Mouse (Mus musculus) limb, embryonic 14.5 days (tissue): Measurements from ENCODE around the gene Dhrs7b. TPM values are rescaled to one million over a fixed set of nuclear protein-coding genes. Genes with fewer than 3 reads are reported as not detected.
"Not testable (repeated sequence)": the region's sequence is repeated elsewhere in the genome, so short reads cannot be mapped to it uniquely, and the experiment has no call there.

Experiments used
- ATAC-seq: fragments of 200-750 bp; cut with Nextera tagmentation; 2 replicates; pipeline ENCODE4 v1.8.0; 2017; ENCODE audit warnings: low read depth, moderate number of reproducible peaks, moderate TSS enrichment; ENCODE audit not compliant: low FRiP score
- DNase-seq: peaks from one replicate; pipeline ENCODE4 v3.0.0-alpha.2; 2015; ENCODE audit warnings: low spot score
- H3K27ac ChIP-seq: fragments of 300-500 bp; sonication (generic); replicated peaks from 2 replicates; pipeline ENCODE4 v1.5.1; 2014; ENCODE audit warnings: low read depth, mild to moderate bottlenecking, low read length, moderate library complexity, mixed read lengths
- H3K27me3 ChIP-seq: fragments of 300-500 bp; sonication (generic); 2 replicates; pipeline ENCODE4 v1.6.1; 2014; ENCODE audit warnings: low read length, mixed read lengths; ENCODE audit not compliant: control insufficient read depth, insufficient read depth
- H3K36me3 ChIP-seq: fragments of 300-500 bp; sonication (generic); 2 replicates; pipeline ENCODE4 v1.6.1; 2014; ENCODE audit warnings: mild to moderate bottlenecking, low read length, moderate library complexity, mixed read lengths; ENCODE audit not compliant: control insufficient read depth, insufficient read depth
- H3K4me1 ChIP-seq: fragments of 300-500 bp; sonication (generic); 2 replicates; pipeline ENCODE4 v1.6.1; 2014; ENCODE audit warnings: antibody characterized with exemption, low read length, mixed read lengths; ENCODE audit not compliant: control insufficient read depth, insufficient read depth
- H3K4me2 ChIP-seq: fragments of 300-500 bp; sonication (generic); replicated peaks from 2 replicates; pipeline ENCODE4 v1.6.1; 2014; ENCODE audit warnings: low read depth, mild to moderate bottlenecking, low read length, moderate library complexity; ENCODE audit not compliant: severe bottlenecking
- H3K4me3 ChIP-seq: fragments of 300-500 bp; sonication (generic); replicated peaks from 2 replicates; pipeline ENCODE4 v1.5.1; 2014; ENCODE audit warnings: low read length
- H3K9ac ChIP-seq: fragments of 300-500 bp; sonication (generic); 2 replicates; pipeline ENCODE4 v1.6.1; 2014; ENCODE audit warnings: mild to moderate bottlenecking, low read depth, low read length, moderate library complexity; ENCODE audit not compliant: severe bottlenecking
- H3K9me3 ChIP-seq: fragments of 300-500 bp; sonication (generic); 2 replicates; pipeline ENCODE4 v1.6.1; 2016; ENCODE audit warnings: low read length; ENCODE audit not compliant: control insufficient read depth
- POLR2A ChIP-seq: fragments of 200-500 bp; IDR thresholded peaks from 2 replicates; pipeline ENCODE4 v1.8.0; 2012; ENCODE audit warnings: inconsistent platforms, mild to moderate bottlenecking, moderate library complexity, borderline replicate concordance; ENCODE audit not compliant: insufficient read depth, insufficient read length; ENCODE audit errors: extremely low read depth
- WGBS: fragments of 180-500 bp; shearing (Covaris S2); extraction: QIAGEN DNeasy Blood & Tissue Kit; methylation state at CpG from one replicate; pipeline ENCODE4 v1.1.7; 2014; 5-methylcytosine and 5-hydroxymethylcytosine counted together
- polyA plus RNA-seq, 2 experiments: library from polyadenylated mRNA; depleted of rRNA in 1 of 2; stranded (reverse) in 1 of 2; unstranded in 1 of 2; fragments of >200 nt; fragmentation: Nextera tagmentation in 1 of 2; extraction: Ambion mirVana in 1 of 2; gene quantifications; 2 replicates each; pipeline versions ENCODE4 v1.2.1 to v1.2.3; 2012 to 2014

Gene Dhrs7b
- polyA plus RNA-seq, 2 experiments = 17.3 to 32.4 TPM

DNA sequence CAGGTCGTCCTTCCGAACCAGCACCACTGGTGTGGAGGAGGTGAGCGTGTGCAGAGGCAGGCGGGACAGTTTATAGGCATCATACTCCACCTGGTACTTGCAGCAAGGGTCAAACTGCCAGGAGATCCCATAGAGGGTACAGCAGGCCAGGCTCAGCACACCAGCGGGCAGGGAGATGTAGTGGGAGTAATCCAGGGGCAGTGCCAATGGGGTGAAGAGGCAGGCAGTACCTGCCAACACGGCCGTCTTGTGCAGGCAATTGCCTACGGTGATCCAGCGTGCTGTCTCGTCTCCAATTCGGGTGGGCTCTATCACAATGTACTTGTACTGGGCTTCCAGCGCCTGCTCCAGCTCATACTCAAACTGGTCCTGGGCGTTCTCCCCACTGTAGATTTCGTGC lies 34.5 kb downstream of the Dhrs7b start:
- Histone ChIP-seq H3K4me1 (no peaks in the 10 kb centered on the region; the same call in 1 of the 2 replicates), H3K9ac (no peak overlapping the region), H3K27ac (no peak overlapping the region), H3K9me3 (no peaks in the 10 kb centered on the region), H3K4me2 (no peak overlapping the region), H3K27me3 (no peaks in the 10 kb centered on the region), H3K4me3 (no peak overlapping the region), H3K36me3 (peaks cover 55% of the 10 kb centered on the region)
- DNase-seq (no peak), ATAC-seq (no peak)
- 83% methylated on average over 14 of the region's 14 CpGs for WGBS
- TF ChIP-seq POLR2A = no peak

DNA sequence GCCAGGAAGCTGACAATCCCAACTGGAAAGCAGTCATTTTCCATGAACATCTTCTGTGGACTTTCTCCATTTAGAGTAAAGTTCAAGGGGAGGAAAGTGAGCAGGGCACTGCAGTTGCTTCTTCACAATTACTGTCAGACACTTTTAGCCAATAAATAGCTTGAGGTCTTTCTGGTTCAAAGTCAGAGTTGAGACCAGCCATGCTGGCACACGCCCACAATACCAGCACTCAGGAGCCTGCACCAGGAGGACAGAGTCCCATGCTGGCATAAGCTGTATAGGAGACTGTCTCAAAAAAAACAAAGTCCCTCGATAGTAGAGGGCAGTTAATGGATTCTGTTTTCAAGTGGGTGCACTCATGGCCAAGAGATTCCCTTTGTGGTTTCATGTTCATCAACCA lies 35.6 kb downstream of the Dhrs7b start:
- Histone ChIP-seq H3K4me1 (no peaks in the 10 kb centered on the region; the same call in 1 of the 2 replicates), H3K27ac (no peak overlapping the region)
- TF ChIP-seq POLR2A = no peak

DNA sequence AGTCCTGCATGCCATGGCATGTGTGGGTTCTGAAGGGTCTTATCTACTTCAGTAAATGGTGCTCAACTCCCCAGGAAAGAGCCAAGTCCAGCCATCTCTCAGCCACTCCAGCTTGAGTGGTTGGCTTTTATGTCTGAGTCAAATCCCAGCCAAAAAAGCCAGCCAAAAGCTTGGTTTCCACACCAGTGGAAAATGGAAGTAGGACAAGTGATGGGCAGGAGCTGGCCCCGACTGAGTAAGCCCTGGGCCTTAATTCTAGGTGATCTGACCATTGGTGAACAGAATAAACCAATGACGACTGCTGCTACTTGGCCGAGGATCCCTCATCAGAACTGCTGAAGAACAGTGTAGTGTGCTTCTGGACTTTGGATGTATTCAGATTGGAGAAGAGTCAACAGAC lies 37.0 kb downstream of the Dhrs7b start:
- no peak for ATAC-seq
- Histone ChIP-seq H3K4me2 (no peak overlapping the region), H3K27ac (no peak overlapping the region), H3K4me3 (no peak overlapping the region), H3K4me1 (no peaks in the 10 kb centered on the region; the same call in 1 of the 2 replicates), H3K36me3 (peaks cover 39% of the 10 kb centered on the region), H3K9me3 (no peaks in the 10 kb centered on the region), H3K27me3 (no peaks in the 10 kb centered on the region), H3K9ac (no peak overlapping the region)
- no peak for TF ChIP-seq POLR2A
- WGBS = 87% methylated on average over 3 of the region's 3 CpGs
- no peak for DNase-seq

More for the DNA sequence above, 35.6 kb downstream of the Dhrs7b start:
- Histone ChIP-seq H3K9me3 (no peaks in the 10 kb centered on the region), H3K4me3 (no peak overlapping the region), H3K27me3 (no peaks in the 10 kb centered on the region), H3K36me3 (peaks cover 51% of the 10 kb centered on the region), H3K9ac (no peak overlapping the region), H3K4me2 (no peak overlapping the region)
- DNase-seq (no peak), ATAC-seq (no peak)
- 61% methylated on average over 2 of the region's 2 CpGs for WGBS

DNA sequence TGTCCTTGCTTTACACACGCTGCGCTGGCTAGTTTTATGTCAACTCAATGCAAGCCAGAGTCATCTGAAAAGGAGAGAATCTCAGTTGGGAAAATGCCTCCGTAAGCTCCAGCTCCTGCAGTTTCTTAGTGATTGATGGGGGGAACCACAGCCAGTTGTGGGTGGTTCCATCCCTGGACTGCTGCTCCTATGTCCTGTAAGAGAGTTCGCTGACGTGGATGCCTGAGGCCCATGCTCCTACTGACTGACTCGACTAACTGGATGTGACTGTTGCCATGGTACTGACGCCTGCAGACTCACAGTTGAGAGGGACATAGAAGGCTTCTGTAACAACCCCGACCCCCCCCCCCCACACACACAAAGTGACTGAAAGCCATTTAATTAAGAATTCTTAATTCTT lies 37.5 kb downstream of the Dhrs7b start:
- Histone ChIP-seq H3K27ac (no peak overlapping the region), H3K4me2 (no peak overlapping the region), H3K4me1 (no peaks in the 10 kb centered on the region; the same call in 1 of the 2 replicates), H3K9me3 (no peaks in the 10 kb centered on the region), H3K9ac (no peak overlapping the region), H3K27me3 (no peaks in the 10 kb centered on the region), H3K36me3 (peaks cover 37% of the 10 kb centered on the region), H3K4me3 (no peak overlapping the region)
- DNase-seq (no peak), ATAC-seq (no peak)
- 80% methylated on average over 8 of the region's 8 CpGs for WGBS
- no peak for TF ChIP-seq POLR2A

DNA sequence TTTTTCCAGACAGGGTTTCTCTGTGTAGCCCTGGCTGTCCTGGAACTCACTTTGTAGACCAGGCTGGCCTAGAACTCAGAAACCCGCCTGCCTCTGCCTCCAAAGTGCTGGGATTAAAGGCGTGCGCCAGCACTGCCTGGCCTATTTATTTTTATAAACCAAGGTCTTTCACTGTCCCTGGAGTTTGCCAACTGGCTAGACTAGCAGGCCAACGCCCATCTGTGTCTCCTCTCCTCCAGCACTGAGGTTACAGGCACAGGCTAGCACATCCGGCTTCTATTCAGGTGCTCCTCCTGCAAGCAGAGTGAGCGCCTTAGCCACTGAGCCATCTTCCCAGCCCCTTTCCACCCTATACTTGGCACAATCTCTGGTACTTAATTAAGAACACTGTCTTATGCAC lies 39.0 kb downstream of the Dhrs7b start:
- not testable (repeated sequence) for H3K27me3 ChIP-seq, H3K4me1 ChIP-seq, H3K9me3 ChIP-seq, H3K4me3 ChIP-seq, DNase-seq, ATAC-seq, H3K4me2 ChIP-seq, H3K9ac ChIP-seq, H3K27ac ChIP-seq
- peaks cover 21% of the 10 kb centered on the region for H3K36me3 ChIP-seq
- WGBS = 88% methylated on average over 6 of the region's 6 CpGs

DNA sequence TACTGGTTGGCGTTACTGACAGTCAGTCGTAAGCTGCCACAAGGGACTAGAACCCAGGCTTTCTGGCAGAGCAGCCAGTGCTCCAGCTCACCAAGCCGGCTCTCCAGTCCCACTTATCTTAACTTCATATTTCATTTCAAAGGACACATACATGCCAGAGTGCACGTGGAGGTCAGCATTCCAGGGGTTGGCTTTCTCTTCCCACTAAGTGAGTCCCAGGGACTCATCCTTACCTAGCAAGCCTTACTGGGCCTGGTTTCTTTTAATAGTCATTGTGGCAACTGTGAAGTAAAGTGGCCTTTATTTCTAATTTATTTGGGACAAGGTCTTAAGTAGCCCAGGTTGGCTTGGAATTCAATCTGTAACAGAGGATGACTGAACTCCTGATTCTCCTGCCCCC lies 41.0 kb downstream of the Dhrs7b start:
- no peaks in the 10 kb centered on the region for H3K9me3 ChIP-seq
- no peak overlapping the region for H3K9ac ChIP-seq
- no peaks in the 10 kb centered on the region for H3K27me3 ChIP-seq
- peaks cover 10% of the 10 kb centered on the region; the same call in 1 of the 2 replicates for H3K36me3 ChIP-seq
- no peak overlapping the region for H3K27ac ChIP-seq
- TF ChIP-seq POLR2A = no peak
- H3K4me2 ChIP-seq = no peak overlapping the region
- ATAC-seq (no peak), DNase-seq (no peak)
- H3K4me3 ChIP-seq = no peak overlapping the region
- 70% methylated on average over 4 of the region's 4 CpGs for WGBS
- no peaks in the 10 kb centered on the region for H3K4me1 ChIP-seq
